28 mouse cellular contexts compared by ENCODE assay signal in genomic region chr6:145811174-145811573, GRCm38 (mm10). TPM values are rescaled to one million over a fixed set of nuclear protein-coding genes. Genes with fewer than 3 reads are reported as not detected.
DNase-seq lines count a peak whose midpoint lies in the region; ATAC-seq and TF ChIP-seq lines count a peak whose summit lies in the region.
"Had no signal": no experiment of that assay in that cellular context is flagged by ENCODE, and none has a peak within 500 bp of the region (broad histone marks: within the 10 kb centered on the region; RNA-seq: fewer than 3 reads in every experiment).

No protein-coding gene starts in this region.

- DNase-seq in kidney, adult 9 months, result peak; percentile 69
- DNase-seq in kidney, postnatal 14 days, result no peak
- no peak for DNase-seq in liver, postnatal 0 days
- DNase-seq in left cerebral cortex, postnatal 14 days (ENCODE audit: low spot score in 2 of 2), result no peak
- no peak for DNase-seq in cerebellum, adult 8-10 months
- DNase-seq: adrenal gland, postnatal 25 days; cerebellum, adult 11-12 months; cerebellum, postnatal 25 days; forebrain, postnatal 0 days; heart, adult 2 months; heart, postnatal 4 days; lung, adult 2 months; lung, postnatal 10 days; right cerebral cortex, postnatal 25 days; thymus, adult 18-20 months; thymus, postnatal 25 days had no signal

- H3K4me3 ChIP-seq in intestine, embryonic 15.5 days (replicated peaks), result no peak overlapping the region
- H3K4me3 ChIP-seq in intestine, postnatal 0 days (ENCODE audit: low read depth, low read length), result no peak overlapping the region
- no peak overlapping the region for H3K4me3 ChIP-seq in liver, postnatal 0 days (ENCODE audit: low read depth, low read length)
- H3K4me3 ChIP-seq: embryonic facial prominence, embryonic 10.5 days; embryonic facial prominence, embryonic 15.5 days; forebrain, embryonic 12.5 days; heart, adult 2 months; heart, embryonic 12.5 days; hindbrain, embryonic 13.5 days; limb, embryonic 12.5 days; midbrain, embryonic 15.5 days; neural tube, embryonic 15.5 days had no signal

- WGBS in intestine, embryonic 15.5 days, result 70% methylated on average over 1 of the region's 1 CpGs
- 42% methylated on average over 1 of the region's 1 CpGs for WGBS in intestine, postnatal 0 days
- 51% methylated on average over 1 of the region's 1 CpGs for WGBS in liver, postnatal 0 days (ENCODE audit: insufficient replicate concordance)

- no peak overlapping the region for H3K9ac ChIP-seq in intestine, embryonic 15.5 days
- no peak overlapping the region for H3K9ac ChIP-seq in intestine, postnatal 0 days (ENCODE audit: low read depth, low read length)
- H3K9ac ChIP-seq in liver, postnatal 0 days (replicated peaks), result no peak overlapping the region
- H3K9ac ChIP-seq: embryonic facial prominence, embryonic 15.5 days; forebrain, embryonic 12.5 days; forebrain, postnatal 0 days; heart, embryonic 12.5 days; hindbrain, embryonic 13.5 days; limb, embryonic 12.5 days; midbrain, embryonic 15.5 days; neural tube, embryonic 15.5 days had no signal

- no peaks in the 10 kb centered on the region for H3K9me3 ChIP-seq in intestine, embryonic 15.5 days
- H3K9me3 ChIP-seq in intestine, postnatal 0 days (ENCODE audit: control insufficient read depth), result no peaks in the 10 kb centered on the region
- H3K9me3 ChIP-seq in liver, postnatal 0 days (ENCODE audit: low read length), result no peaks in the 10 kb centered on the region
- H3K9me3 ChIP-seq: embryonic facial prominence, embryonic 10.5 days; embryonic facial prominence, embryonic 15.5 days; forebrain, embryonic 12.5 days; heart, embryonic 12.5 days; hindbrain, embryonic 13.5 days; limb, embryonic 12.5 days; midbrain, embryonic 15.5 days; neural tube, embryonic 15.5 days had no signal

- no peaks in the 10 kb centered on the region for H3K36me3 ChIP-seq in intestine, embryonic 15.5 days
- no peaks in the 10 kb centered on the region for H3K36me3 ChIP-seq in intestine, postnatal 0 days (ENCODE audit: control insufficient read depth, insufficient read depth)
- H3K36me3 ChIP-seq in liver, postnatal 0 days (replicated peaks; ENCODE audit: insufficient read depth, low read length), result peaks cover 9% of the 10 kb centered on the region
- H3K36me3 ChIP-seq: forebrain, embryonic 12.5 days; hindbrain, embryonic 13.5 days; midbrain, embryonic 15.5 days; neural tube, embryonic 15.5 days had no signal

- H3K27me3 ChIP-seq in intestine, embryonic 15.5 days (replicated peaks), result no peaks in the 10 kb centered on the region
- H3K27me3 ChIP-seq in intestine, postnatal 0 days (replicated peaks; ENCODE audit: control insufficient read depth, insufficient read depth, low read length), result no peaks in the 10 kb centered on the region
- H3K27me3 ChIP-seq in liver, postnatal 0 days (ENCODE audit: insufficient read depth, low read length), result no peaks in the 10 kb centered on the region
- H3K27me3 ChIP-seq: embryonic facial prominence, embryonic 15.5 days; forebrain, embryonic 12.5 days; heart, embryonic 12.5 days; hindbrain, embryonic 13.5 days; limb, embryonic 12.5 days; midbrain, embryonic 15.5 days; neural tube, embryonic 15.5 days had no signal

- TF ChIP-seq EP300 in liver, postnatal 0 days (IDR thresholded peaks at IDR 0.05; ENCODE audit: low read depth), result peak; percentile 64; the same call in 1 of the 2 replicates

- H3K27ac ChIP-seq in intestine, embryonic 15.5 days, result no peak overlapping the region
- no peak overlapping the region for H3K27ac ChIP-seq in intestine, postnatal 0 days (ENCODE audit: low read depth, low read length)
- H3K27ac ChIP-seq in liver, postnatal 0 days (ENCODE audit: low read depth), result peak overlapping the region; percentile 82
- H3K27ac ChIP-seq: embryonic facial prominence, embryonic 10.5 days; embryonic facial prominence, embryonic 15.5 days; forebrain, embryonic 12.5 days; heart, adult 2 months; hindbrain, embryonic 13.5 days; limb, embryonic 12.5 days; macrophage; midbrain, embryonic 15.5 days; neural tube, embryonic 15.5 days had no signal

- H3K4me1 ChIP-seq in intestine, embryonic 15.5 days (replicated peaks), result no peaks in the 10 kb centered on the region
- H3K4me1 ChIP-seq in intestine, postnatal 0 days (replicated peaks; ENCODE audit: control insufficient read depth, insufficient read depth, low read length), result no peaks in the 10 kb centered on the region
- peaks cover 14% of the 10 kb centered on the region; the same call in 1 of the 2 replicates for H3K4me1 ChIP-seq in liver, postnatal 0 days (ENCODE audit: insufficient read depth)
- H3K4me1 ChIP-seq: midbrain, embryonic 15.5 days; neural tube, embryonic 15.5 days had no signal

- intact Hi-C loops in left cerebral cortex, postnatal 14 days (cut with DNase I), result no loop called here

- no peak overlapping the region for H3K4me2 ChIP-seq in intestine, embryonic 15.5 days (replicated peaks)
- no peak overlapping the region for H3K4me2 ChIP-seq in intestine, postnatal 0 days (replicated peaks; ENCODE audit: low read depth)
- no peak overlapping the region for H3K4me2 ChIP-seq in liver, postnatal 0 days (ENCODE audit: low read depth, low read length)
- H3K4me2 ChIP-seq: embryonic facial prominence, embryonic 15.5 days; forebrain, embryonic 12.5 days; heart, embryonic 12.5 days; hindbrain, embryonic 13.5 days; limb, embryonic 12.5 days; midbrain, embryonic 15.5 days; neural tube, embryonic 15.5 days had no signal

- no peak for TF ChIP-seq CTCF in intestine, postnatal 0 days (IDR thresholded peaks at IDR 0.05; ENCODE audit: low read depth)
- no peak for TF ChIP-seq CTCF in liver, postnatal 0 days (IDR thresholded peaks at IDR 0.05; ENCODE audit: low read depth)

- ATAC-seq in intestine, embryonic 15.5 days, result peak; percentile 88
- ATAC-seq in intestine, postnatal 0 days, result peak; percentile 82
- ATAC-seq in liver, postnatal 0 days, result peak; percentile 96
- ATAC-seq: CD4-positive, CD25-positive, alpha-beta regulatory T cell, adult 4 months; forebrain, postnatal 0 days; midbrain, embryonic 15.5 days had no signal

RNA-seq across cellular contexts. Expression of gene Bhlhe41, which starts 54.2 kb away (rescaled TPM):
- 0.82 and 1.3 TPM in 2 replicates for polyA plus RNA-seq in intestine, embryonic 15.5 days (2015; fragmentation: Nextera tagmentation; extraction: Ambion mirVana)
- 0.44 and 0.61 TPM in 2 replicates for polyA plus RNA-seq in intestine, postnatal 0 days (2015; fragmentation: Nextera tagmentation; extraction: Ambion mirVana)
- 0.22 and 0.24 TPM in 2 replicates for polyA plus RNA-seq in liver, postnatal 0 days (2015; fragmentation: Nextera tagmentation; extraction: Ambion mirVana)
- total RNA-seq in left cerebral cortex, postnatal 14 days (2021), result 10 to 100 TPM; 12.4 to 15.2 TPM
